Mouse (Mus musculus) MEL (cell line): ENCODE measurements around the gene Lmnb2. TPM values are rescaled to one million over a fixed set of nuclear protein-coding genes. Genes with fewer than 3 reads are reported as not detected.

Source experiments
- DNase-seq: peaks from one replicate; pipeline ENCODE4 v3.0.0; 2011; ENCODE audit warnings: low read depth, low spot score
- H3K27ac ChIP-seq: 2 replicates; pipeline ENCODE4 v1.5.1; 2012; ENCODE audit warnings: low read depth, mild to moderate bottlenecking, control low read depth, low read length, moderate library complexity; ENCODE audit not compliant: control insufficient read depth
- H3K27me3 ChIP-seq, 2 experiments: fragments of 150-350 bp in 1 of 2; sonication (generic) in 1 of 2; 2 replicates each; pipeline ENCODE4 v1.6.1; 2012; ENCODE audit warnings: low read length in 2 of 2, mild to moderate bottlenecking in 2 of 2, improper control_type of control experiment in 1 of 2, moderate library complexity in 1 of 2; ENCODE audit not compliant: insufficient read depth in 2 of 2, control insufficient read depth in 1 of 2
- H3K36me3 ChIP-seq, 2 experiments: 2 replicates each; pipeline ENCODE4 v1.6.1; 2012 to 2014; ENCODE audit warnings: low read length in 2 of 2, improper control_type of control experiment in 1 of 2, inconsistent platforms in 1 of 2, mild to moderate bottlenecking in 1 of 2; ENCODE audit not compliant: insufficient read depth in 2 of 2, control insufficient read depth in 1 of 2
- H3K4me1 ChIP-seq, 2 experiments: fragments of 150-350 bp in 1 of 2; sonication (generic) in 1 of 2; 2 replicates each; pipeline ENCODE4 v1.6.1; 2012; ENCODE audit warnings: low read length in 2 of 2, improper control_type of control experiment in 1 of 2, mild to moderate bottlenecking in 1 of 2; ENCODE audit not compliant: insufficient read depth in 2 of 2, control insufficient read depth in 1 of 2
- H3K4me3 ChIP-seq, 2 experiments: fragments of 150-350 bp in 1 of 2; sonication (generic) in 1 of 2; 2 replicates each; pipeline ENCODE4 v1.5.1; 2012; ENCODE audit warnings: low read depth in 2 of 2, low read length in 2 of 2, mild to moderate bottlenecking in 2 of 2, moderate library complexity in 2 of 2, control low read depth in 1 of 2, improper control_type of control experiment in 1 of 2; ENCODE audit not compliant: control insufficient read depth in 1 of 2, insufficient read depth in 1 of 2
- H3K79me2 ChIP-seq: 2 replicates; pipeline ENCODE4 v1.6.1; 2012; ENCODE audit warnings: mild to moderate bottlenecking, low read length, moderate library complexity; ENCODE audit not compliant: control insufficient read depth, poor library complexity, insufficient read depth
- H3K9ac ChIP-seq: 2 replicates; pipeline ENCODE4 v1.6.1; 2012; ENCODE audit warnings: low read depth, mild to moderate bottlenecking, control low read depth, low read length, moderate library complexity; ENCODE audit not compliant: control insufficient read depth, poor library complexity, severe bottlenecking
- H3K9me3 ChIP-seq: fragments of 150-350 bp; sonication (generic); replicated peaks from 2 replicates; pipeline ENCODE4 v1.6.1; 2012; ENCODE audit warnings: mild to moderate bottlenecking, low read length, improper control_type of control experiment, moderate library complexity; ENCODE audit not compliant: insufficient read depth
- CTCF ChIP-seq, 3 experiments: IDR thresholded peaks in 2 of 3; conservative IDR thresholded peaks in 1 of 3; 2 replicates each; pipeline ENCODE4 v1.5.1; 2011 to 2012; ENCODE audit warnings: low read length in 3 of 3, low read depth in 2 of 3, mild to moderate bottlenecking in 2 of 3, improper control_type of control experiment in 1 of 3, inconsistent platforms in 1 of 3, mixed read lengths in 1 of 3, moderate library complexity in 1 of 3; ENCODE audit not compliant: control insufficient read depth in 1 of 3, insufficient read depth in 1 of 3, poor library complexity in 1 of 3, severe bottlenecking in 1 of 3
- EP300 ChIP-seq, 2 experiments: IDR thresholded peaks; 2 replicates each; pipeline ENCODE4 v1.6.1; 2011; ENCODE audit warnings: improper control_type of control experiment in 2 of 2, low read length in 2 of 2, low read depth in 1 of 2, mild to moderate bottlenecking in 1 of 2
- ETS1 ChIP-seq: IDR thresholded peaks from 2 replicates; pipeline ENCODE4 v1.6.1; 2012; ENCODE audit warnings: low read depth, mild to moderate bottlenecking, inconsistent platforms, low read length, improper control_type of control experiment, moderate library complexity
- GATA1 ChIP-seq: IDR thresholded peaks from 2 replicates; pipeline ENCODE4 v1.6.1; 2011; ENCODE audit warnings: low read depth, low read length, improper control_type of control experiment
- MAFK ChIP-seq: IDR thresholded peaks from 2 replicates; pipeline ENCODE4 v1.6.1; 2011; ENCODE audit warnings: low read depth, mild to moderate bottlenecking, low read length, improper control_type of control experiment, borderline replicate concordance
- MAX ChIP-seq: IDR thresholded peaks from 2 replicates; pipeline ENCODE4 v1.6.1; 2011; ENCODE audit warnings: low read length, improper control_type of control experiment
- MEF2A ChIP-seq: IDR thresholded peaks from 2 replicates; pipeline ENCODE4 v1.6.1; 2014; ENCODE audit warnings: low read depth, mild to moderate bottlenecking, inconsistent platforms, low read length, improper control_type of control experiment; ENCODE audit not compliant: poor library complexity, insufficient replicate concordance, severe bottlenecking; ENCODE audit errors: extremely low read depth
- POLR2A ChIP-seq, 2 experiments: IDR thresholded peaks; 2 replicates each; pipeline ENCODE4 v1.6.1; 2011 to 2012; ENCODE audit warnings: low read length in 2 of 2, mild to moderate bottlenecking in 2 of 2, control low read depth in 1 of 2, improper control_type of control experiment in 1 of 2, low read depth in 1 of 2, moderate library complexity in 1 of 2; ENCODE audit not compliant: control insufficient read depth in 1 of 2, insufficient read depth in 1 of 2, poor library complexity in 1 of 2
- POLR2AphosphoS5 ChIP-seq: IDR thresholded peaks from 2 replicates; pipeline ENCODE4 v1.6.1; 2012; ENCODE audit warnings: low read depth, borderline replicate concordance, mild to moderate bottlenecking, inconsistent platforms, low read length, moderate library complexity, mixed read lengths
- RAD21 ChIP-seq: IDR thresholded peaks from 2 replicates; pipeline ENCODE4 v1.6.1; 2011; ENCODE audit warnings: mild to moderate bottlenecking, low read depth, low read length, improper control_type of control experiment
- SMC3 ChIP-seq: IDR thresholded peaks from 2 replicates; pipeline ENCODE4 v1.6.1; 2011; ENCODE audit warnings: low read depth, low read length, improper control_type of control experiment
- TAL1 ChIP-seq: IDR thresholded peaks from 2 replicates; pipeline ENCODE4 v1.6.1; 2012; ENCODE audit warnings: mild to moderate bottlenecking, inconsistent platforms, low read length, moderate library complexity, mixed read lengths
- TBP ChIP-seq: IDR thresholded peaks from 2 replicates; pipeline ENCODE4 v1.8.0; 2011; ENCODE audit warnings: low read depth, low read length, improper control_type of control experiment
- UBTF ChIP-seq: IDR thresholded peaks from 2 replicates; pipeline ENCODE4 v1.6.1; 2012; ENCODE audit warnings: low read depth, mild to moderate bottlenecking, inconsistent platforms, low read length, improper control_type of control experiment, moderate library complexity, borderline replicate concordance; ENCODE audit not compliant: insufficient read depth
- USF2 ChIP-seq, 2 experiments: IDR thresholded peaks; 2 replicates each; pipeline ENCODE4 v1.6.1; 2011 to 2012; ENCODE audit warnings: improper control_type of control experiment in 2 of 2, low read length in 2 of 2, borderline replicate concordance in 1 of 2, inconsistent platforms in 1 of 2, low read depth in 1 of 2, mild to moderate bottlenecking in 1 of 2; ENCODE audit not compliant: insufficient read depth in 1 of 2
- ZC3H11A ChIP-seq: IDR thresholded peaks from 2 replicates; pipeline ENCODE4 v1.6.1; 2012; ENCODE audit warnings: low read depth, mild to moderate bottlenecking, inconsistent platforms, low read length, improper control_type of control experiment
- ZKSCAN1 ChIP-seq: IDR thresholded peaks from 2 replicates; pipeline ENCODE4 v1.6.1; 2012; ENCODE audit warnings: low read depth, mild to moderate bottlenecking, inconsistent platforms, low read length, improper control_type of control experiment, moderate library complexity
- ZMIZ1 ChIP-seq: IDR thresholded peaks from 2 replicates; pipeline ENCODE4 v1.6.1; 2012; ENCODE audit warnings: low read depth, mild to moderate bottlenecking, inconsistent platforms, low read length, improper control_type of control experiment, moderate library complexity
- polyA plus RNA-seq, 2 experiments: library from polyadenylated mRNA; stranded (reverse) in 1 of 2; unstranded in 1 of 2; fragments of >175 nt in 1 of 2; fragments of >200 nt in 1 of 2; gene quantifications; 2 replicates each; pipeline versions ENCODE4 v1.2.1 to v1.2.4; 2012; ENCODE audit warnings: low replicate concordance in 2 of 2, low read depth in 1 of 2; ENCODE audit not compliant: insufficient read length in 2 of 2, insufficient read depth in 1 of 2, missing spikeins in 1 of 2
- total RNA-seq: library from RNA; depleted of rRNA; stranded (reverse); fragments of 300-350 nt; gene quantifications from 2 replicates; pipeline ENCODE4 v1.2.3, GENCODE M21; 2012

Gene Lmnb2
- total and polyA plus RNA-seq, 3 experiments: 29.9 to 32.8 TPM; not detected in 1

- Histone ChIP-seq H3K36me3 (peaks cover 0 to 8% of the 10 kb centered on the region in 2 experiments; a peak in 2 of 4 replicates), H3K27me3 (no peaks in the 10 kb centered on the region), H3K9ac (no peak overlapping the region), H3K27ac (no peak overlapping the region), H3K4me1 (peaks cover 7 to 28% of the 10 kb centered on the region in 2 experiments), H3K9me3 (no peaks in the 10 kb centered on the region), H3K79me2 (peaks cover under 1% of the 10 kb centered on the region; the same call in 1 of the 2 replicates), H3K4me3 (no peak overlapping the region)
- DNase-seq: no peak
- TF ChIP-seq ETS1 (peak; percentile 45; the same call in 1 of the 2 replicates), ZMIZ1 (no peak)
Measured at GRCm38 (mm10) chr10:80937646-80938045, 19.6 kb upstream of the Lmnb2 start.

DNA sequence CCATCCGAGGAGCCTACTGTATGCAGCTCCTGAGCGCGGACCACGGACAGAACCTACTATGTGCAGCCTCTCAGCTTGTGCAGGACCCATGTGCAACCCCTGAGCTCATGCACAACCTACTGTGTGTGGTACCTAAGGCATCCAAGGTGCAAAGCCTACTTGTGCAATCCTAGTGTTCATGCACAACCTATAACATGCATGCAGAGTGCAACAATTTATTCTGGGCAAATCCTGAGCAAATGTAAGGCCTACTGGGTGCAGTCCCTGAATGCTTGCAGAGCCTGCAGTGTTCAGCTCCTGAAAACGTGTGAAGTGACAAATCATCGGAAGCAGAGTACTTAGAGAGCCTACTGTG, 18.7 kb upstream of the Lmnb2 start:
- Histone ChIP-seq H3K79me2 (peaks cover 3% of the 10 kb centered on the region; the same call in 1 of the 2 replicates), H3K36me3 (peaks cover 0 to 8% of the 10 kb centered on the region in 2 experiments; a peak in 2 of 4 replicates), H3K27ac (no peak overlapping the region), H3K9ac (no peak overlapping the region), H3K4me1 (peaks cover 7 to 29% of the 10 kb centered on the region in 2 experiments), H3K9me3 (no peaks in the 10 kb centered on the region), H3K4me3 (no peak overlapping the region), H3K27me3 (no peaks in the 10 kb centered on the region)
- no peak for DNase-seq
- TF ChIP-seq ZMIZ1 (no peak), ZKSCAN1 (peak; percentile 93)

DNA sequence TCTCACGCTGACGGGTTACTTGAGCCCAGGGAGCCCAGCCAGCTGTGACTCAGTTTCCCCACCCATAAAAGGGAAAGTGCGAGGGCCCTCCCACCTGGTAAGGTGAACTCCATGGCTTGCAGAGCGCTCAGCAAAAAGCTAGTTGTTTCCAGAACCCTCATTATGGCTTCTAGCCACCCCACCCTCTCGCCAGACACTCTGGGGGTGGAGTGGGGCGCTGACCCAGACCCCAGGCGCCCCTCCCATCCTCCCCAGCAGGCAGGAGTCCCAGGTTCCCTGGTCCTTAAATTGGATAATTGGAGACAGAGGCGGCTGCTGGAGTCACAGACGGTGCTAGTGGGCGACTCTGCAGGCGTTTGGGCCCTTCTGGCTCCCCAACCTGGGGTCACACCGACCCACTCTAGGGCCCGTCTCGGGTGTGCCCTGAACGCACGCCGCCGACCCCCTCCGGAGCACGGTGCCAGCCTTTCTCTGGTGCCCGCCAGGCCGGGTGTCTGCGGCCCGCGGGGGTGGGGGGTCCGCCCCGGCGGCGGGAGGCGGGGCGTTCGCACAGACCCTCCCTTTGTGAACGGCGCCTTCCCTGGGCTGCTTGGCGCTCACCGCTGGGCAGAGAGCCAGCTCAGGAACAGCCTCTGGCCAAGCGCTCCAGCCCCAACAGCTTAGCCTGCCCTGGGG, 18.2 kb upstream of the Lmnb2 start:
- H3K36me3 ChIP-seq: peaks cover 0 to 10% of the 10 kb centered on the region in 2 experiments; a peak in 2 of 4 replicates
- H3K27me3 ChIP-seq: no peaks in the 10 kb centered on the region
- H3K27ac ChIP-seq: no peak overlapping the region
- H3K4me3 ChIP-seq: peak overlapping the region in 1 of 2 experiments; percentile 36; a peak in 2 of 4 replicates
- H3K4me1 ChIP-seq: peaks cover 7 to 34% of the 10 kb centered on the region in 2 experiments
- peak; percentile 52 for DNase-seq
- TF ChIP-seq RAD21: no peak
- no peak for TF ChIP-seq CTCF (IDR thresholded peaks at IDR 0.05 in 2 of 3, conservative IDR thresholded peaks at IDR 0.05 in 1 of 3; ENCODE audit: control insufficient read depth in 1 of 3, insufficient read depth in 1 of 3, low read depth in 2 of 3, low read length in 3 of 3, poor library complexity in 1 of 3, severe bottlenecking in 1 of 3)
- no peak for TF ChIP-seq UBTF
- TF ChIP-seq POLR2A (IDR thresholded peaks at IDR 0.05; ENCODE audit: control insufficient read depth in 1 of 2, insufficient read depth in 1 of 2, low read depth in 1 of 2, low read length in 2 of 2, poor library complexity in 1 of 2): no peak
- TF ChIP-seq ZC3H11A: no peak
- no peak for TF ChIP-seq GATA1
- TF ChIP-seq MAFK: no peak
- TF ChIP-seq ETS1: no peak
- no peak for TF ChIP-seq EP300 (IDR thresholded peaks at IDR 0.05; ENCODE audit: low read depth in 1 of 2, low read length in 2 of 2)
- no peak for TF ChIP-seq ZKSCAN1
- no peak for TF ChIP-seq TBP
- no peak for TF ChIP-seq USF2 (IDR thresholded peaks at IDR 0.05; ENCODE audit: borderline replicate concordance in 1 of 2, insufficient read depth in 1 of 2, low read depth in 1 of 2, low read length in 2 of 2)
- no peak for TF ChIP-seq POLR2AphosphoS5
- no peak for TF ChIP-seq MAX
- TF ChIP-seq TAL1: no peak
- no peak for TF ChIP-seq SMC3
- no peak for TF ChIP-seq MEF2A
- H3K9me3 ChIP-seq: no peaks in the 10 kb centered on the region
- peak overlapping the region; percentile 33; the same call in 1 of the 2 replicates for H3K9ac ChIP-seq
- H3K79me2 ChIP-seq: peaks cover 3% of the 10 kb centered on the region; the same call in 1 of the 2 replicates
